Mouse (Mus musculus) neural tube, embryonic 10.5 days (tissue): ENCODE measurements at regions not wholly inside any gene's neighbourhood (a gene's known extent, or its start where the extent isn't known, plus 50 kb on each side); places are given as distances from the start of the nearest gene placed in this dataset.

Experiments used
- DNase-seq: peaks from one replicate; pipeline ENCODE4 v3.0.0-alpha.2; 2017; ENCODE audit warnings: low spot score; ENCODE audit errors: extremely low spot score

GRCm38 (mm10) chr4:12457978-12458597 is 286.3 kb upstream of the Fam92a start:
- peak; percentile 11 for DNase-seq

GRCm38 (mm10) chr4:12452086-12452485 is 280.3 kb upstream of the Fam92a start:
- no peak for DNase-seq

- no peak for DNase-seq
Measured at GRCm38 (mm10) chr4:12425507-12425906, 253.7 kb upstream of the Fam92a start.

GRCm38 (mm10) chr4:12421628-12422319 is 250.0 kb upstream of the Fam92a start:
- no peak for DNase-seq

- DNase-seq: no peak
Measured at GRCm38 (mm10) chr4:12418086-12418485, 246.3 kb upstream of the Fam92a start.

GRCm38 (mm10) chr4:12395344-12395743 is 223.5 kb upstream of the Fam92a start:
- DNase-seq: no peak

GRCm38 (mm10) chr4:12376797-12377570 is 205.2 kb upstream of the Fam92a start:
- DNase-seq: no peak

- no peak for DNase-seq
Measured at GRCm38 (mm10) chr4:12369551-12369950, 197.7 kb upstream of the Fam92a start.

GRCm38 (mm10) chr4:12356992-12357634 is 185.3 kb upstream of the Fam92a start:
- DNase-seq: no peak

GRCm38 (mm10) chr4:12353337-12353856 is 181.6 kb upstream of the Fam92a start:
- no peak for DNase-seq

GRCm38 (mm10) chr4:12339236-12339635 is 167.4 kb upstream of the Fam92a start:
- DNase-seq: no peak

- DNase-seq: no peak
Measured at GRCm38 (mm10) chr4:12334832-12335587, 163.2 kb upstream of the Fam92a start.

GRCm38 (mm10) chr4:12334429-12334828 is 162.6 kb upstream of the Fam92a start:
- no peak for DNase-seq

- DNase-seq: no peak
Measured at GRCm38 (mm10) chr4:12316024-12316423, 144.2 kb upstream of the Fam92a start.

GRCm38 (mm10) chr4:12308332-12308731 is 136.5 kb upstream of the Fam92a start:
- no peak for DNase-seq

GRCm38 (mm10) chr4:12306618-12307565 is 135.1 kb upstream of the Fam92a start:
- no peak for DNase-seq

- no peak for DNase-seq
Measured at GRCm38 (mm10) chr4:12287079-12287686, 115.4 kb upstream of the Fam92a start.

- no peak for DNase-seq
Measured at GRCm38 (mm10) chr4:12286391-12286790, 114.6 kb upstream of the Fam92a start.

- no peak for DNase-seq
Measured at GRCm38 (mm10) chr4:12285983-12286382, 114.2 kb upstream of the Fam92a start.
